Mouse (Mus musculus): Measurements from ENCODE around the gene Atxn7. TPM values are rescaled to one million over a fixed set of nuclear protein-coding genes. Genes with fewer than 3 reads are reported as not detected.

Gene Atxn7
- polyA plus RNA-seq, 1 experiment from 2014 or later = 3.3 TPM

- no peak overlapping the region for H3K27ac ChIP-seq (replicated peaks)
- H3K9me3 ChIP-seq (replicated peaks) = no peaks in the 10 kb centered on the region
- H3K27me3 ChIP-seq (replicated peaks) = no peaks in the 10 kb centered on the region
- no peak for ATAC-seq (ENCODE audit: low FRiP score)
- H3K9ac ChIP-seq (replicated peaks) = no peak overlapping the region
- H3K36me3 ChIP-seq = no peaks in the 10 kb centered on the region
- H3K4me1 ChIP-seq = no peaks in the 10 kb centered on the region
- no peak overlapping the region for H3K4me3 ChIP-seq (replicated peaks)
- H3K4me2 ChIP-seq = no peak overlapping the region
- 93% methylated on average over 3 of the region's 3 CpGs for whole genome bisulfite sequencing
These were observed 29.5 kb downstream of the Atxn7 start for GRCm38 (mm10) chr14:13990741-13991140.

GRCm38 (mm10) chr14:13995206-13996097 is 34.2 kb downstream of the Atxn7 start:
- WGBS = 77% methylated on average over 9 of the region's 9 CpGs

GRCm38 (mm10) chr14:14002771-14003170 is 41.5 kb downstream of the Atxn7 start:
- Histone ChIP-seq H3K36me3 (no peaks in the 10 kb centered on the region), H3K9me3 (replicated peaks) (no peaks in the 10 kb centered on the region), H3K27me3 (replicated peaks) (no peaks in the 10 kb centered on the region), H3K4me1 (no peaks in the 10 kb centered on the region), H3K9ac (replicated peaks) (no peak overlapping the region), H3K4me2 (no peak overlapping the region), H3K4me3 (replicated peaks) (no peak overlapping the region), H3K27ac (replicated peaks) (no peak overlapping the region)
- no peak for ATAC-seq (ENCODE audit: low FRiP score)
- 97% methylated on average over 7 of the region's 7 CpGs for WGBS

More at GRCm38 (mm10) chr14:13995206-13996097, 34.2 kb downstream of the Atxn7 start:
- Histone ChIP-seq H3K27ac (replicated peaks) (no peak overlapping the region), H3K9ac (replicated peaks) (no peak overlapping the region), H3K4me2 (no peak overlapping the region), H3K27me3 (replicated peaks) (no peaks in the 10 kb centered on the region), H3K36me3 (no peaks in the 10 kb centered on the region), H3K4me1 (no peaks in the 10 kb centered on the region), H3K4me3 (replicated peaks) (no peak overlapping the region), H3K9me3 (replicated peaks) (no peaks in the 10 kb centered on the region)
- ATAC-seq (ENCODE audit: low FRiP score) = no peak

- no peak for ATAC-seq (ENCODE audit: low FRiP score)
- Histone ChIP-seq H3K4me3 (replicated peaks) (no peak overlapping the region), H3K4me1 (peaks cover 16% of the 10 kb centered on the region), H3K9me3 (replicated peaks) (no peaks in the 10 kb centered on the region), H3K36me3 (no peaks in the 10 kb centered on the region), H3K27ac (replicated peaks) (no peak overlapping the region), H3K9ac (replicated peaks) (no peak overlapping the region), H3K27me3 (replicated peaks) (no peaks in the 10 kb centered on the region), H3K4me2 (no peak overlapping the region)
- 82% methylated on average over 6 of the region's 6 CpGs for WGBS
These were observed 48.5 kb downstream of the Atxn7 start for GRCm38 (mm10) chr14:14009712-14010111.

- H3K9ac ChIP-seq (replicated peaks) = peak overlapping the region; percentile 74
- ATAC-seq (ENCODE audit: low FRiP score) = peak; percentile 94
These were observed 51.4 kb downstream of the Atxn7 start for GRCm38 (mm10) chr14:14012383-14013251.

GRCm38 (mm10) chr14:14013252-14013711 is 52.0 kb downstream of the Atxn7 start:
- H3K4me1 ChIP-seq = peaks cover 23% of the 10 kb centered on the region
- H3K9ac ChIP-seq (replicated peaks) = peak overlapping the region; percentile 74
- H3K4me3 ChIP-seq (replicated peaks) = peak overlapping the region; percentile 72
- H3K27me3 ChIP-seq (replicated peaks) = no peaks in the 10 kb centered on the region
- ATAC-seq (ENCODE audit: low FRiP score) = peak; percentile 78
- peak overlapping the region; percentile 96 for H3K27ac ChIP-seq (replicated peaks)
- peak overlapping the region; percentile 83 for H3K4me2 ChIP-seq
- WGBS = under 1% methylated on average over 26 of the region's 27 CpGs
- no peaks in the 10 kb centered on the region for H3K9me3 ChIP-seq (replicated peaks)
- H3K36me3 ChIP-seq = no peaks in the 10 kb centered on the region

More at GRCm38 (mm10) chr14:14012383-14013251, 51.4 kb downstream of the Atxn7 start:
- Histone ChIP-seq H3K27me3 (replicated peaks) (no peaks in the 10 kb centered on the region), H3K4me1 (peaks cover 23% of the 10 kb centered on the region), H3K4me2 (peak overlapping the region; percentile 83), H3K9me3 (replicated peaks) (no peaks in the 10 kb centered on the region), H3K27ac (replicated peaks) (peak overlapping the region; percentile 96), H3K36me3 (no peaks in the 10 kb centered on the region), H3K4me3 (replicated peaks) (peak overlapping the region; percentile 72)
- WGBS = 1% methylated on average over 80 of the region's 116 CpGs

- H3K9me3 ChIP-seq (replicated peaks) = no peaks in the 10 kb centered on the region
- H3K4me2 ChIP-seq = no peak overlapping the region
- H3K27me3 ChIP-seq (replicated peaks) = no peaks in the 10 kb centered on the region
- no peak overlapping the region for H3K4me3 ChIP-seq (replicated peaks)
- ATAC-seq (ENCODE audit: low FRiP score) = no peak
- H3K36me3 ChIP-seq = no peaks in the 10 kb centered on the region
- H3K4me1 ChIP-seq = peaks cover 23% of the 10 kb centered on the region
- no peak overlapping the region for H3K9ac ChIP-seq (replicated peaks)
- WGBS = 86% methylated on average over 6 of the region's 6 CpGs
- no peak overlapping the region for H3K27ac ChIP-seq (replicated peaks)
These were observed 53.6 kb downstream of the Atxn7 start for GRCm38 (mm10) chr14:14014636-14015375.

- 87% methylated on average over 6 of the region's 6 CpGs for WGBS
- no peak overlapping the region for H3K4me2 ChIP-seq
- no peaks in the 10 kb centered on the region for H3K9me3 ChIP-seq (replicated peaks)
- no peak overlapping the region for H3K27ac ChIP-seq (replicated peaks)
- H3K4me1 ChIP-seq = peaks cover 8% of the 10 kb centered on the region; the same call in 1 of the 2 replicates
- no peak overlapping the region for H3K9ac ChIP-seq (replicated peaks)
- ATAC-seq (ENCODE audit: low FRiP score) = no peak
- H3K4me3 ChIP-seq (replicated peaks) = no peak overlapping the region
- no peaks in the 10 kb centered on the region for H3K36me3 ChIP-seq
- H3K27me3 ChIP-seq (replicated peaks) = no peaks in the 10 kb centered on the region
These were observed 58.1 kb downstream of the Atxn7 start for GRCm38 (mm10) chr14:14019155-14019894.

GRCm38 (mm10) chr14:14021244-14021643 is 60.0 kb downstream of the Atxn7 start:
- WGBS = 96% methylated on average over 6 of the region's 6 CpGs
- Histone ChIP-seq H3K36me3 (no peaks in the 10 kb centered on the region), H3K4me3 (replicated peaks) (no peak overlapping the region), H3K27me3 (replicated peaks) (no peaks in the 10 kb centered on the region), H3K4me1 (no peaks in the 10 kb centered on the region), H3K9me3 (replicated peaks) (no peaks in the 10 kb centered on the region), H3K4me2 (no peak overlapping the region), H3K9ac (replicated peaks) (no peak overlapping the region), H3K27ac (replicated peaks) (no peak overlapping the region)
- ATAC-seq (ENCODE audit: low FRiP score) = no peak

- ATAC-seq (ENCODE audit: low FRiP score) = no peak
- no peak overlapping the region for H3K27ac ChIP-seq (replicated peaks)
- no peaks in the 10 kb centered on the region for H3K9me3 ChIP-seq (replicated peaks)
- H3K4me1 ChIP-seq = no peaks in the 10 kb centered on the region
- H3K9ac ChIP-seq (replicated peaks) = no peak overlapping the region
- no peaks in the 10 kb centered on the region for H3K36me3 ChIP-seq
- H3K27me3 ChIP-seq (replicated peaks) = no peaks in the 10 kb centered on the region
- no peak overlapping the region for H3K4me3 ChIP-seq (replicated peaks)
- H3K4me2 ChIP-seq = no peak overlapping the region
- WGBS = 97% methylated on average over 8 of the region's 8 CpGs
These were observed 64.6 kb downstream of the Atxn7 start for GRCm38 (mm10) chr14:14025870-14026269.

Data from neural tube, embryonic 15.5 days (tissue).